Comparison of ENCODE assay signal across 26 mouse cellular contexts in genomic region chr5:27343626-27344025, GRCm38 (mm10).
DNase-seq lines count a peak whose midpoint lies in the region; ATAC-seq and TF ChIP-seq lines count a peak whose summit lies in the region.
"Had no signal": no experiment of that assay in that cellular context is flagged by ENCODE, and none has a peak within 500 bp of the region (broad histone marks: within the 10 kb centered on the region; RNA-seq: fewer than 3 reads in every experiment).

No protein-coding gene starts in this region.

- no peak overlapping the region for H3K4me3 ChIP-seq in forebrain, embryonic 14.5 days (ENCODE audit: low read depth, low read length)
- H3K4me3 ChIP-seq in forebrain, embryonic 15.5 days, result no peak overlapping the region
- H3K4me3 ChIP-seq in midbrain, embryonic 15.5 days, result no peak overlapping the region
- no peak overlapping the region for H3K4me3 ChIP-seq in midbrain, embryonic 13.5 days (replicated peaks)
- no peak overlapping the region for H3K4me3 ChIP-seq in cerebellum, adult 2 months (replicated peaks; ENCODE audit: insufficient read depth, low read depth, low read length)
- H3K4me3 ChIP-seq: embryonic facial prominence, embryonic 10.5 days; embryonic facial prominence, embryonic 12.5 days; forebrain, embryonic 13.5 days had no signal

- H3K27me3 ChIP-seq in forebrain, embryonic 14.5 days (replicated peaks; ENCODE audit: control insufficient read depth, insufficient read depth, low read length), result no peaks in the 10 kb centered on the region
- H3K27me3 ChIP-seq in forebrain, embryonic 15.5 days, result no peaks in the 10 kb centered on the region
- H3K27me3 ChIP-seq in midbrain, embryonic 15.5 days (replicated peaks), result no peaks in the 10 kb centered on the region
- no peaks in the 10 kb centered on the region for H3K27me3 ChIP-seq in midbrain, embryonic 13.5 days
- H3K27me3 ChIP-seq in cerebellum, adult 2 months (ENCODE audit: control insufficient read depth, insufficient read depth, low read length), result no peaks in the 10 kb centered on the region
- H3K27me3 ChIP-seq: CH12.LX; embryonic facial prominence, embryonic 12.5 days; forebrain, embryonic 13.5 days; Patski had no signal

- no peak for TF ChIP-seq POLR2A in cerebellum, adult 2 months (IDR thresholded peaks at IDR 0.05; ENCODE audit: borderline replicate concordance, insufficient read depth, low read length)

- H3K27ac ChIP-seq in forebrain, embryonic 14.5 days (ENCODE audit: low read depth, low read length), result no peak overlapping the region
- H3K27ac ChIP-seq in forebrain, embryonic 15.5 days (replicated peaks), result no peak overlapping the region
- H3K27ac ChIP-seq in midbrain, embryonic 15.5 days, result no peak overlapping the region
- H3K27ac ChIP-seq in midbrain, embryonic 13.5 days, result no peak overlapping the region
- H3K27ac ChIP-seq in cerebellum, adult 2 months (ENCODE audit: insufficient read depth, low read length), result no peak overlapping the region
- H3K27ac ChIP-seq: embryonic facial prominence, embryonic 10.5 days; embryonic facial prominence, embryonic 12.5 days; forebrain, embryonic 13.5 days had no signal

- ATAC-seq in forebrain, embryonic 14.5 days, result no peak
- no peak for ATAC-seq in forebrain, embryonic 15.5 days (replicated peaks)
- ATAC-seq in midbrain, embryonic 15.5 days (replicated peaks), result peak; percentile 52; the same call in 1 of the 2 replicates
- no peak for ATAC-seq in midbrain, embryonic 13.5 days
- ATAC-seq: activated CD4-positive, CD25-positive, alpha-beta regulatory T cell, adult 4 months; CD4-positive, CD25-positive, alpha-beta regulatory T cell, adult 4 months; forebrain, embryonic 13.5 days; forebrain, postnatal 0 days; Patski had no signal

- no peak overlapping the region for H3K4me2 ChIP-seq in forebrain, embryonic 14.5 days (ENCODE audit: low read length)
- H3K4me2 ChIP-seq in forebrain, embryonic 15.5 days (replicated peaks), result no peak overlapping the region
- H3K4me2 ChIP-seq in midbrain, embryonic 15.5 days, result no peak overlapping the region
- H3K4me2 ChIP-seq in midbrain, embryonic 13.5 days (replicated peaks), result no peak overlapping the region
- H3K4me2 ChIP-seq: embryonic facial prominence, embryonic 12.5 days; forebrain, embryonic 13.5 days had no signal

- H3K9ac ChIP-seq in forebrain, embryonic 14.5 days (ENCODE audit: low read length), result no peak overlapping the region
- no peak overlapping the region for H3K9ac ChIP-seq in forebrain, embryonic 15.5 days (replicated peaks)
- H3K9ac ChIP-seq in midbrain, embryonic 15.5 days, result no peak overlapping the region
- H3K9ac ChIP-seq in midbrain, embryonic 13.5 days (replicated peaks), result no peak overlapping the region
- H3K9ac ChIP-seq: embryonic facial prominence, embryonic 12.5 days; forebrain, embryonic 13.5 days; forebrain, postnatal 0 days had no signal

- peak; percentile 5 for DNase-seq in forebrain, embryonic 14.5 days (ENCODE audit: low spot score)
- DNase-seq in ES-CJ7 (ENCODE audit: low read depth, low spot score) (peak; percentile 65), R1 (ENCODE audit: low read depth, low spot score) (peak; percentile 72)
- DNase-seq in cerebellum, adult 2 months, result no peak
- DNase-seq in embryo, embryonic 10 days (ENCODE audit: low spot score), result no peak
- DNase-seq: adrenal gland, adult 8-10 months; adrenal gland, postnatal 14 days; adrenal gland, postnatal 36 days; B cell, adult 2 months; cerebellum, adult 11-12 months; cerebellum, adult 8-10 months; cerebellum, adult 9-11 months; cerebellum, postnatal 14 days; cerebellum, postnatal 36 days; forebrain, postnatal 0 days had no signal

- 0 out of 2 replicates have a peak, but pooled peaks cover 4% of the 10 kb centered on the region for H3K4me1 ChIP-seq in forebrain, embryonic 14.5 days (ENCODE audit: control insufficient read depth, insufficient read depth, low read length)
- peaks cover 7% of the 10 kb centered on the region for H3K4me1 ChIP-seq in forebrain, embryonic 15.5 days
- peaks cover 22% of the 10 kb centered on the region for H3K4me1 ChIP-seq in midbrain, embryonic 15.5 days
- peaks cover 14% of the 10 kb centered on the region for H3K4me1 ChIP-seq in midbrain, embryonic 13.5 days (replicated peaks)
- peaks cover 17% of the 10 kb centered on the region; the same call in 1 of the 2 replicates for H3K4me1 ChIP-seq in cerebellum, adult 2 months (ENCODE audit: control insufficient read depth, insufficient read depth, low read length)
- H3K4me1 ChIP-seq: embryonic facial prominence, embryonic 12.5 days had no signal

- no peaks in the 10 kb centered on the region for H3K9me3 ChIP-seq in forebrain, embryonic 14.5 days (replicated peaks; ENCODE audit: control insufficient read depth, low read length)
- H3K9me3 ChIP-seq in forebrain, embryonic 15.5 days, result no peaks in the 10 kb centered on the region
- no peaks in the 10 kb centered on the region for H3K9me3 ChIP-seq in midbrain, embryonic 15.5 days
- no peaks in the 10 kb centered on the region for H3K9me3 ChIP-seq in midbrain, embryonic 13.5 days
- H3K9me3 ChIP-seq: embryonic facial prominence, embryonic 10.5 days; embryonic facial prominence, embryonic 12.5 days; forebrain, embryonic 13.5 days; G1E had no signal

- no peak for TF ChIP-seq CTCF in cerebellum, adult 2 months (IDR thresholded peaks at IDR 0.05; ENCODE audit: borderline replicate concordance, insufficient read depth, low read depth, low read length)

- H3K36me3 ChIP-seq in forebrain, embryonic 14.5 days (ENCODE audit: control insufficient read depth, insufficient read depth, low read length), result no peaks in the 10 kb centered on the region
- no peaks in the 10 kb centered on the region for H3K36me3 ChIP-seq in forebrain, embryonic 15.5 days
- no peaks in the 10 kb centered on the region for H3K36me3 ChIP-seq in midbrain, embryonic 15.5 days (replicated peaks)
- no peaks in the 10 kb centered on the region for H3K36me3 ChIP-seq in midbrain, embryonic 13.5 days
- H3K36me3 ChIP-seq: embryonic facial prominence, embryonic 10.5 days; embryonic facial prominence, embryonic 12.5 days; G1E had no signal

- WGBS in forebrain, embryonic 14.5 days, result 80% methylated on average over 1 of the region's 1 CpGs
- WGBS in forebrain, embryonic 15.5 days, result 73% methylated on average over 1 of the region's 1 CpGs
- WGBS in midbrain, embryonic 15.5 days, result 76% methylated on average over 1 of the region's 1 CpGs
- 84% methylated on average over 1 of the region's 1 CpGs for WGBS in midbrain, embryonic 13.5 days
- 94% methylated on average over 1 of the region's 1 CpGs for WGBS in cerebellum, adult 2 months

Comparison
In these comparisons a context has a peak if more than half of its experiments do, and no peak if none do; other contexts are left out.
1. DNase-seq: peak in forebrain, embryonic 14.5 days (single experiment), ES-CJ7 (single experiment) and R1 (single experiment); none in cerebellum, adult 2 months (0 of 2) and embryo, embryonic 10 days (single experiment).